Mouse (Mus musculus) MEL (cell line): ENCODE measurements at regions not wholly inside any gene's neighbourhood (a gene's known extent, or its start where the extent isn't known, plus 50 kb on each side); places are given as distances from the start of the nearest gene placed in this dataset.

Experiments used
- CTCF ChIP-seq, 3 experiments: IDR thresholded peaks in 2 of 3; conservative IDR thresholded peaks in 1 of 3; 2 replicates each; pipeline ENCODE4 v1.5.1; 2011 to 2012; ENCODE audit warnings: low read length in 3 of 3, low read depth in 2 of 3, mild to moderate bottlenecking in 2 of 3, improper control_type of control experiment in 1 of 3, inconsistent platforms in 1 of 3, mixed read lengths in 1 of 3, moderate library complexity in 1 of 3; ENCODE audit not compliant: control insufficient read depth in 1 of 3, insufficient read depth in 1 of 3, poor library complexity in 1 of 3, severe bottlenecking in 1 of 3
- EP300 ChIP-seq, 2 experiments: IDR thresholded peaks; 2 replicates each; pipeline ENCODE4 v1.6.1; 2011; ENCODE audit warnings: improper control_type of control experiment in 2 of 2, low read length in 2 of 2, low read depth in 1 of 2, mild to moderate bottlenecking in 1 of 2
- HCFC1 ChIP-seq: IDR thresholded peaks from 2 replicates; pipeline ENCODE4 v1.6.1; 2012; ENCODE audit warnings: low read depth, mild to moderate bottlenecking, inconsistent platforms, low read length, improper control_type of control experiment, moderate library complexity
- MEF2A ChIP-seq: IDR thresholded peaks from 2 replicates; pipeline ENCODE4 v1.6.1; 2014; ENCODE audit warnings: low read depth, mild to moderate bottlenecking, inconsistent platforms, low read length, improper control_type of control experiment; ENCODE audit not compliant: poor library complexity, insufficient replicate concordance, severe bottlenecking; ENCODE audit errors: extremely low read depth
- POLR2A ChIP-seq, 2 experiments: IDR thresholded peaks; 2 replicates each; pipeline ENCODE4 v1.6.1; 2011 to 2012; ENCODE audit warnings: low read length in 2 of 2, mild to moderate bottlenecking in 2 of 2, control low read depth in 1 of 2, improper control_type of control experiment in 1 of 2, low read depth in 1 of 2, moderate library complexity in 1 of 2; ENCODE audit not compliant: control insufficient read depth in 1 of 2, insufficient read depth in 1 of 2, poor library complexity in 1 of 2
- POLR2AphosphoS2 ChIP-seq: IDR thresholded peaks from 2 replicates; pipeline ENCODE4 v1.6.1; 2011; ENCODE audit warnings: low read length, improper control_type of control experiment
- POLR2AphosphoS5 ChIP-seq: IDR thresholded peaks from 2 replicates; pipeline ENCODE4 v1.6.1; 2012; ENCODE audit warnings: low read depth, borderline replicate concordance, mild to moderate bottlenecking, inconsistent platforms, low read length, moderate library complexity, mixed read lengths
- RAD21 ChIP-seq: IDR thresholded peaks from 2 replicates; pipeline ENCODE4 v1.6.1; 2011; ENCODE audit warnings: mild to moderate bottlenecking, low read depth, low read length, improper control_type of control experiment
- TAL1 ChIP-seq: IDR thresholded peaks from 2 replicates; pipeline ENCODE4 v1.6.1; 2012; ENCODE audit warnings: mild to moderate bottlenecking, inconsistent platforms, low read length, moderate library complexity, mixed read lengths
- TCF12 ChIP-seq: IDR thresholded peaks from 2 replicates; pipeline ENCODE4 v1.6.1; 2014; ENCODE audit warnings: low read depth, mild to moderate bottlenecking, inconsistent platforms, low read length, improper control_type of control experiment, moderate library complexity

DNA sequence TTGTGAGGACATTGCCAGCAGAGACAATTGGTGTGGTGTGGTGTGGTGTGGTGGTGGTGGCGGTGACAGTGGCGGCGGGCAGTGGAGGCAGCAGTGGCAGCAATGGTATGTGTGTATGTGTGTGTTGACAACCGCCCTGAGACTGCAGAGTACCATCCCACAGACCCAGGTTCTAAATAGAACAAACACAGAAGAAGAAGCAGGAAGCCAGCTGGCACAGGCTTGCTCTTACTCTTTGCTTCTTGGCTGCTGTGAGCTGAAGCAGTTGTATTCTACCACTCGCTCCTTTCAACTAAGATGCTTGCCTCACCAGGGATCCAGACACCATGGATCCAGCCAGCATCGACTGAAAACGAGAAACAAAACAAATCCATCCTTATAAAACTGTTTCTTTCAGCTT lies 334.2 kb downstream of the Adgrl2 start:
- no peak for TF ChIP-seq MEF2A
- TF ChIP-seq POLR2AphosphoS5: no peak
- no peak for TF ChIP-seq CTCF (IDR thresholded peaks at IDR 0.05 in 2 of 3, conservative IDR thresholded peaks at IDR 0.05 in 1 of 3; ENCODE audit: control insufficient read depth in 1 of 3, insufficient read depth in 1 of 3, low read depth in 2 of 3, low read length in 3 of 3, poor library complexity in 1 of 3, severe bottlenecking in 1 of 3)
- no peak for TF ChIP-seq POLR2A (IDR thresholded peaks at IDR 0.05; ENCODE audit: control insufficient read depth in 1 of 2, insufficient read depth in 1 of 2, low read depth in 1 of 2, low read length in 2 of 2, poor library complexity in 1 of 2)
- no peak for TF ChIP-seq RAD21
- TF ChIP-seq TCF12: no peak
- TF ChIP-seq TAL1: no peak
- TF ChIP-seq EP300 (IDR thresholded peaks at IDR 0.05; ENCODE audit: low read depth in 1 of 2, low read length in 2 of 2): no peak
- TF ChIP-seq POLR2AphosphoS2: no peak
- TF ChIP-seq HCFC1: no peak
